Mouse (Mus musculus) bone marrow, adult 2 months (tissue): ENCODE measurements around the gene Ccser2. TPM values are rescaled to one million over a fixed set of nuclear protein-coding genes. Genes with fewer than 3 reads are reported as not detected.

Experiments used
- H3K27ac ChIP-seq: fragments of 200-500 bp; 2 replicates; pipeline ENCODE4 v1.5.1; 2012; ENCODE audit warnings: low read depth, mild to moderate bottlenecking, control low read depth, inconsistent platforms, low read length; ENCODE audit not compliant: control insufficient read depth, poor library complexity, insufficient read depth
- H3K4me1 ChIP-seq: fragments of 200-500 bp; 2 replicates; pipeline ENCODE4 v1.6.1; 2011; ENCODE audit warnings: low read length; ENCODE audit not compliant: control insufficient read depth, insufficient read depth
- H3K4me3 ChIP-seq: fragments of 200-500 bp; replicated peaks from 2 replicates; pipeline ENCODE3; 2011; ENCODE audit warnings: mild to moderate bottlenecking, low read depth, low read length, control low read depth; ENCODE audit not compliant: control insufficient read depth
- CTCF ChIP-seq: fragments of 200-500 bp; IDR thresholded peaks from 2 replicates; pipeline ENCODE4 v1.5.1; 2011; ENCODE audit warnings: low read length, control low read depth; ENCODE audit not compliant: control insufficient read depth, insufficient read depth
- POLR2A ChIP-seq: fragments of 200-500 bp; IDR thresholded peaks from 2 replicates; pipeline ENCODE4 v1.6.1; 2011; ENCODE audit warnings: low read depth, mild to moderate bottlenecking, control low read depth, low read length, borderline replicate concordance; ENCODE audit not compliant: control insufficient read depth
- WGBS: fragments of 180-500 bp; shearing (Covaris S2); methylation state at CpG from one replicate; pipeline ENCODE4 v1.1.7; 2018; 5-methylcytosine and 5-hydroxymethylcytosine counted together
- polyA plus RNA-seq: library from polyadenylated mRNA; stranded (reverse); fragments of >200 nt; gene quantifications from 2 replicates; pipeline ENCODE4 v1.2.4, GENCODE M21; 2011; ENCODE audit warnings: low replicate concordance; ENCODE audit not compliant: missing spikeins, insufficient read depth, insufficient read length

Gene Ccser2
- polyA plus RNA-seq, 1 experiment: 6.8 TPM

DNA sequence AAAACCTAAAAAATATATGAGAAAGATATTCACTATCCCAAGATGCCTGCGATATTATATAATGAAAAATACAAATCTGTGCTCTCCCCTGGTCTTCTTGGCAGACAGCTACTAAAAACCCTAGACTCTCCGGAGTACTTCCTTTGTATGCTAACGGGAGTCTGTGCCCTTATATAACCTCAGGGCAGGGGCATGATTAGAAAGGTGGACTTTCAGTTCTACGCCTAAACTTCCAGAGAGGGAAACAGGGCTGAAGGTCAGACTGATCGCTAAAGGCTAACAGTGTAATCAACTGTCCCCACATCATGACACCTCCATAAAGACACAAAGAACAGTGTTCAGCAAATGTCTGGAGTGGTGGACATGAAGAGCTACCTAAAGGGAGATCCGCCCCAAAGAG, 11.3 kb downstream of the Ccser2 start:
- no peak for TF ChIP-seq POLR2A
- no peak for TF ChIP-seq CTCF
- WGBS: 58% methylated on average over 6 of the region's 6 CpGs
- no peaks in the 10 kb centered on the region; the same call in 1 of the 2 replicates for H3K4me1 ChIP-seq
- H3K27ac ChIP-seq: no peak overlapping the region
- H3K4me3 ChIP-seq: no peak overlapping the region

DNA sequence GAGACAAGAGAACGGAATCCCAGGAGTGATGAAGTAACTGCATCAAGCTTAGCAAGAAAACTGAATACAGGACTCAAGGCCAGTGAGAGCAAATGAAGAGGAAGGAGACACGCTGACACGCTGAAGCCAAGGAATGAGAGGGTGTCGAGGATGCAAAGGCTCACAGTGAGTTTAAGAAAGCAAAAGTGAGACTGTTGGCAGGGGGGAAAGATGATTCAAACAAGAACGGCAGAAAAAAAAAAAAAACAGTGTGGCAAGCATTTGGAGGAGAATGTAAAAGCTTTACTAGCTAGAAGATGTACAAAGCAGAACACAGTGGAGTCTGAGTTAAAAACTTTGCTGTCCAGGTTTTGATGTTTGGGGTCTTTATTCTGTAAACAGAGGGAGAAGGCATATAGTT, 11.9 kb downstream of the Ccser2 start:
- WGBS: 69% methylated on average over 5 of the region's 5 CpGs
- H3K4me3 ChIP-seq: no peak overlapping the region
- no peaks in the 10 kb centered on the region; the same call in 1 of the 2 replicates for H3K4me1 ChIP-seq
- TF ChIP-seq CTCF: no peak
- TF ChIP-seq POLR2A: no peak
- H3K27ac ChIP-seq: no peak overlapping the region

DNA sequence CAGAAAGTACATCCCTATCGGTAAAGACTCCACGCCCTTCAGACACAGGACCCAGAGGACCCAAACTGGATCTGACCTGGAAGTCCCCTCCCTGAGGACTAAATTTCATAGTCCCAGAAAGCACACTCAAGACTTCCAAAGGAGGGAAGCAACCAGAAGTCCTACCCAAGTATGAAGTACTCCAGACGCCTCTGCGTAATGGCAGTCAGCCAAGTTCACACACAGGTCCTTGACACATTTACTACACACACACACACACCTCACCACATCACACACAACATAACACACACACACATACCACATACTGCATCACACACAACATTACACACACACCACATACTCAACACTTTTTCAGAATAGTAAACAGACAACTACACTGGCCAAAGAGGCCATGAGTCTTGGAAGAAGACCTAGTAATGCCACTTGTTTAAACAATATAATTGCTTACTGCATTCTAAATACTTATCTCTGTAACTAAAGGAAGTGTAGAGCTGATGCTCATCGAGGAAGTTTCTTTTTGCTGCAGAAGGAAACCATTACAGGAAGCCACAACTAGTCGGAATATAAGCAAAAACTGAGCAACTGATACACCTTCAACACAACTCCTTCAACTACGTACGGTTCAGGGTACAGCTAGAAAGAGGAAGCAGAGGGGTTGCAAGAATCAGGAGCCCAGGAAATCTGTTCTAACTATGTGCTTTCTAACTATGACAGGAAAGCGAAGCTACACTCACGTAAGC, 15.7 kb downstream of the Ccser2 start:
- peak overlapping the region; percentile 1; the same call in 1 of the 2 replicates for H3K27ac ChIP-seq
- no peaks in the 10 kb centered on the region; the same call in 1 of the 2 replicates for H3K4me1 ChIP-seq
- 23% methylated on average over 10 of the region's 10 CpGs for WGBS
- no peak for TF ChIP-seq POLR2A
- TF ChIP-seq CTCF: no peak
- no peak overlapping the region for H3K4me3 ChIP-seq

- 2% methylated on average over 2 of the region's 2 CpGs for WGBS
- TF ChIP-seq CTCF: peak; percentile 51
- no peak for TF ChIP-seq POLR2A
Measured at GRCm38 (mm10) chr14:36952142-36952541, 16.4 kb downstream of the Ccser2 start.

DNA sequence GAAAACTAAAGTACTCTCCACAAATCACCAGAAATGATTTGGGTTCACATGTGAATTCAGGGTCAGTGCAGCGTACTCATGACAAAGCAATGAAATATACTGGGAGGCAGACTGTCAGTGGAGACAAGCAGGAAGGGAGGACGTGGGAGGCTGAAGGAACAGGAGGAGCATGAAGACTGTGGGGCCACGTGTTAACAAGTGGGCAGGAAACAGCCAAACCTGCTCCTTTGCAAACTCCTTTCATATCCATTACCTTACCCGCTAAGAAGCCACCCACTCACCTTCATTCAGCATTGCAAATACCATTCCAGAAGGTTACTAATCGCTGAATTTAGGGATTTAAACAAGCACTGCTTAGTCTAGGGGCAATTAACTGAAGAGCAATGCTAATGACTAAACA, 25.9 kb downstream of the Ccser2 start:
- TF ChIP-seq CTCF: no peak
- TF ChIP-seq POLR2A: no peak
- Histone ChIP-seq H3K4me3 (no peak overlapping the region), H3K4me1 (no peaks in the 10 kb centered on the region), H3K27ac (no peak overlapping the region)
- 40% methylated on average over 5 of the region's 5 CpGs for WGBS

More at GRCm38 (mm10) chr14:36952142-36952541, 16.4 kb downstream of the Ccser2 start:
- H3K4me1 ChIP-seq: no peaks in the 10 kb centered on the region; the same call in 1 of the 2 replicates
- H3K27ac ChIP-seq: no peak overlapping the region
- no peak overlapping the region for H3K4me3 ChIP-seq

DNA sequence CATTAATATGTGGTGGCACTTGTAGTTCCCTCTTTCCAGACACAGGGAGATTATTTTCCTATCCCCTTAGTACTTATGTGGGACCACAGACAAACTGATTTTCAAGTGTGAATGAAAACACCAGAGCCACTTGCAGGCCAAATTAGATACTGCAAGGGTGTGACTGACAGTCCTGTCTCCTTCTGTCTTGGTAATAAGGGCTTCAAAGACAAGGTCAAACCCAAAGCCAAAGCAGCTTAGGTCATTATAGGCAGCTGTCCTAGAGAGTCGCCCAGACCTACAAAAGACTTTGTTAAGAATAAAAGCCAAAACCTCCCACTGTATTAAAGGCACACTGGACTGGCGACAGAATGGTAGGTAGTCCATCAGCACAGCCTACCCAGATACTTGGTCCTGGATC, 30.6 kb downstream of the Ccser2 start:
- WGBS: 88% methylated on average over 2 of the region's 2 CpGs
- peaks cover 2% of the 10 kb centered on the region for H3K4me1 ChIP-seq
- no peak overlapping the region for H3K4me3 ChIP-seq
- no peak overlapping the region for H3K27ac ChIP-seq
- TF ChIP-seq CTCF (no peak), POLR2A (no peak)

DNA sequence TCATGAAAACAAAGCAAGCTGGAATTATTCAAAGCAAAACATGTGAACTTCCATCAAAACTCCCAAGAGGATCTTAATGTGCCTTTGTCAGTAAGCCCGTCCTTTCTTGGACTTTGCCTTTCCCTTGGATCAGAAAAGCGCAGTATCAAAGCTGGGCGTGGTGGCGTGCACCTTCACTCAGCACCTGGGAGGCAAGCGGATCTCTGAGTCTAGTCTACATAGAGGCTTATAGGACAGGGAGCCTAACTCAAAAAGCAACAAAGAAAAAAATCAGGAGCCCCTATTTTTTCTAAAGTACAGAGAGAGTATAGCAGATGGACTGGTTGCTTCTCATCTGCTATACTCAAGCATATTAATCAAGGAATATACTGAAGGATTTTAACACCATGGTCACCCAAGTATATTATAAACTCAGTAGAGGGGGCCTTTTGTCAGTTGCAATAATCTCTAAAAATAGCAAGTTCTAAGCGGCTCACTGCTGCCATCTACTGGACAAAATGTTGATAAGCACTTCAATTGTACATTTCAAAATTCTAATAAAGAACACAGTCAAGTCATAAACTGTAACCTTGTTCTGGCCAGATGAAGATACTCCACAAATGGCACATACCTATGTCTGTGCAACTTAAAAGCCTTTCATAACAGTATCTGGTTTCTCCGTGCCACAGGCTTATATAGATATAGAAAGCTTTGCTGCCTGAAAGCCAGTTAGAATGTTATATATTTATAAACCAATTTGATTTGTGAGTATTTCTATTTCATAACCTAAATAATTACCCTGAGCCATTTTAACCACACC, 31.3 kb downstream of the Ccser2 start:
- no peak overlapping the region for H3K4me3 ChIP-seq
- no peak for TF ChIP-seq POLR2A
- TF ChIP-seq CTCF: 0 out of 2 replicates have a peak, but pooled peaks have one; percentile 6
- H3K4me1 ChIP-seq: peaks cover 2% of the 10 kb centered on the region
- no peak overlapping the region for H3K27ac ChIP-seq
- WGBS: 72% methylated on average over 7 of the region's 7 CpGs
